Mouse (Mus musculus): Measurements from ENCODE around the gene Casp8. TPM values are rescaled to one million over a fixed set of nuclear protein-coding genes. Genes with fewer than 3 reads are reported as not detected.
A peak's percentile ranks its signal among the peaks of the same experiment; 100 is the strongest.
"Not testable (repeated sequence)": the region's sequence is repeated elsewhere in the genome, so short reads cannot be mapped to it uniquely, and the experiment has no call there.

Casp8 gene
- 2.5 and 4.6 TPM in 2 replicates for polyA plus RNA-seq (2014; fragmentation: Nextera tagmentation; extraction: Ambion mirVana)

GRCm38 (mm10) chr1:58795291-58796058 is at the start of gene Casp8:
Gene Casp8, plus strand, starts transcription at chr1:58795374.
- Histone ChIP-seq H3K9ac (replicated peaks; ENCODE audit: low read length) (peak within 1 kb of the TSS; percentile 39), H3K4me2 (ENCODE audit: low read length) (peak within 1 kb of the TSS; percentile 76), H3K27ac (replicated peaks; ENCODE audit: low read depth, low read length) (no peak within 1 kb of the TSS), H3K4me3 (replicated peaks; ENCODE audit: low read depth, low read length) (peak within 1 kb of the TSS; percentile 41), H3K9me3 (ENCODE audit: control insufficient read depth, low read length) (no peaks in the 10 kb centered on the region), H3K4me1 (ENCODE audit: control insufficient read depth, insufficient read depth, low read length) (no peaks in the 10 kb centered on the region), H3K36me3 (ENCODE audit: control insufficient read depth, insufficient read depth, low read length) (no peaks in the 10 kb centered on the region), H3K27me3 (ENCODE audit: control insufficient read depth, insufficient read depth, low read length) (no peaks in the 10 kb centered on the region)
- DNase-seq (peak; percentile 42), ATAC-seq (ENCODE audit: low FRiP score, low TSS enrichment) (no peak)
- WGBS, result 2% methylated on average over 42 of the region's 42 CpGs

GRCm38 (mm10) chr1:58746880-58747279 is 48.3 kb upstream of the Casp8 start:
- no peak for ATAC-seq (ENCODE audit: low FRiP score, low TSS enrichment)

GRCm38 (mm10) chr1:58759451-58759850 is 35.7 kb upstream of the Casp8 start:
- Histone ChIP-seq H3K4me2 (ENCODE audit: low read length) (no peak overlapping the region), H3K4me1 (ENCODE audit: control insufficient read depth, insufficient read depth, low read length) (no peaks in the 10 kb centered on the region), H3K9ac (replicated peaks; ENCODE audit: low read length) (no peak overlapping the region), H3K4me3 (replicated peaks; ENCODE audit: low read depth, low read length) (no peak overlapping the region), H3K9me3 (ENCODE audit: control insufficient read depth, low read length) (no peaks in the 10 kb centered on the region), H3K36me3 (ENCODE audit: control insufficient read depth, insufficient read depth, low read length) (no peaks in the 10 kb centered on the region), H3K27ac (replicated peaks; ENCODE audit: low read depth, low read length) (no peak overlapping the region), H3K27me3 (ENCODE audit: control insufficient read depth, insufficient read depth, low read length) (no peaks in the 10 kb centered on the region)
- ATAC-seq (ENCODE audit: low FRiP score, low TSS enrichment) (no peak), DNase-seq (no peak)
- 95% methylated on average over 3 of the region's 3 CpGs for WGBS

More at GRCm38 (mm10) chr1:58746880-58747279, 48.3 kb upstream of the Casp8 start:
- no peaks in the 10 kb centered on the region for H3K4me1 ChIP-seq (ENCODE audit: control insufficient read depth, insufficient read depth, low read length)
- 69% methylated on average over 9 of the region's 9 CpGs for WGBS
- H3K9ac ChIP-seq (replicated peaks; ENCODE audit: low read length), result no peak overlapping the region
- no peaks in the 10 kb centered on the region for H3K27me3 ChIP-seq (ENCODE audit: control insufficient read depth, insufficient read depth, low read length)
- no peak overlapping the region for H3K4me3 ChIP-seq (replicated peaks; ENCODE audit: low read depth, low read length)
- DNase-seq, result peak; percentile 70
- no peak overlapping the region for H3K27ac ChIP-seq (replicated peaks; ENCODE audit: low read depth, low read length)
- no peak overlapping the region for H3K4me2 ChIP-seq (ENCODE audit: low read length)
- no peaks in the 10 kb centered on the region for H3K9me3 ChIP-seq (ENCODE audit: control insufficient read depth, low read length)
- peaks cover 7% of the 10 kb centered on the region; the same call in 1 of the 2 replicates for H3K36me3 ChIP-seq (ENCODE audit: control insufficient read depth, insufficient read depth, low read length)

DNA sequence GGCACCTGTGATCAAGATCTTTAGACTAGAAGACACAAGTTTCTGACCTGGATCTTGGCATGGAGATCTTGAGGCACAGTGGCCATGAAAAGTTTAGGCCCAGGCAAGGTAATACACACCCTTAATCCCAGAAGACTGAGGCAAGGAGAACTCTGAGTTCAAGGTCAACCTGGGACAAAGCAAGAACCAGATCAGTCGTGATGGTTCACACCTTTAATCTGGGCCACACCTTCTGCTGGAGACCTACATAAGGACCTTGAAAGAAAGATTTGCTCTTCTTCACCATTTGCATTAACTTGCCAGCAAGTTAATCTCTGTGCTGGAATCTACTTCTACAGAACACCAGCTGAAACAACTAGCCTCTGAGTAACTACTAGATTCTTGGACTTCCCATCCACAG is 34.6 kb upstream of the Casp8 start:
- Histone ChIP-seq H3K27me3 (ENCODE audit: control insufficient read depth, insufficient read depth, low read length) (no peaks in the 10 kb centered on the region), H3K9me3 (ENCODE audit: control insufficient read depth, low read length) (no peaks in the 10 kb centered on the region), H3K9ac (replicated peaks; ENCODE audit: low read length) (no peak overlapping the region), H3K36me3 (ENCODE audit: control insufficient read depth, insufficient read depth, low read length) (no peaks in the 10 kb centered on the region), H3K27ac (replicated peaks; ENCODE audit: low read depth, low read length) (no peak overlapping the region), H3K4me1 (ENCODE audit: control insufficient read depth, insufficient read depth, low read length) (no peaks in the 10 kb centered on the region), H3K4me3 (replicated peaks; ENCODE audit: low read depth, low read length) (no peak overlapping the region), H3K4me2 (ENCODE audit: low read length) (no peak overlapping the region)
- WGBS, result 86% methylated on average over 1 of the region's 1 CpGs
- DNase-seq, result no peak
- no peak for ATAC-seq (ENCODE audit: low FRiP score, low TSS enrichment)

- WGBS, result 50% methylated on average over 5 of the region's 5 CpGs
- not testable (repeated sequence) for H3K4me3 ChIP-seq (replicated peaks; ENCODE audit: low read depth, low read length); H3K27ac ChIP-seq (replicated peaks; ENCODE audit: low read depth, low read length); ATAC-seq (ENCODE audit: low FRiP score, low TSS enrichment); H3K9me3 ChIP-seq (ENCODE audit: control insufficient read depth, low read length); H3K4me2 ChIP-seq (ENCODE audit: low read length); H3K36me3 ChIP-seq (ENCODE audit: control insufficient read depth, insufficient read depth, low read length); H3K27me3 ChIP-seq (ENCODE audit: control insufficient read depth, insufficient read depth, low read length); H3K4me1 ChIP-seq (ENCODE audit: control insufficient read depth, insufficient read depth, low read length); DNase-seq; H3K9ac ChIP-seq (replicated peaks; ENCODE audit: low read length)
Measured at GRCm38 (mm10) chr1:58761391-58762275, 33.5 kb upstream of the Casp8 start.

- no peak overlapping the region for H3K27ac ChIP-seq (replicated peaks; ENCODE audit: low read depth, low read length)
- ATAC-seq (ENCODE audit: low FRiP score, low TSS enrichment), result no peak
- 78% methylated on average over 5 of the region's 5 CpGs for WGBS
- H3K27me3 ChIP-seq (ENCODE audit: control insufficient read depth, insufficient read depth, low read length), result no peaks in the 10 kb centered on the region
- no peak overlapping the region for H3K4me2 ChIP-seq (ENCODE audit: low read length)
- no peaks in the 10 kb centered on the region for H3K4me1 ChIP-seq (ENCODE audit: control insufficient read depth, insufficient read depth, low read length)
- no peaks in the 10 kb centered on the region for H3K36me3 ChIP-seq (ENCODE audit: control insufficient read depth, insufficient read depth, low read length)
- no peak for DNase-seq
- no peak overlapping the region for H3K4me3 ChIP-seq (replicated peaks; ENCODE audit: low read depth, low read length)
- H3K9ac ChIP-seq (replicated peaks; ENCODE audit: low read length), result no peak overlapping the region
- H3K9me3 ChIP-seq (ENCODE audit: control insufficient read depth, low read length), result no peaks in the 10 kb centered on the region
Measured at GRCm38 (mm10) chr1:58762576-58762975, 32.6 kb upstream of the Casp8 start.

GRCm38 (mm10) chr1:58766446-58766845 is 28.7 kb upstream of the Casp8 start:
- H3K9ac ChIP-seq (replicated peaks; ENCODE audit: low read length); H3K27ac ChIP-seq (replicated peaks; ENCODE audit: low read depth, low read length); H3K4me1 ChIP-seq (ENCODE audit: control insufficient read depth, insufficient read depth, low read length); H3K36me3 ChIP-seq (ENCODE audit: control insufficient read depth, insufficient read depth, low read length); ATAC-seq (ENCODE audit: low FRiP score, low TSS enrichment); H3K4me2 ChIP-seq (ENCODE audit: low read length); H3K4me3 ChIP-seq (replicated peaks; ENCODE audit: low read depth, low read length); H3K27me3 ChIP-seq (ENCODE audit: control insufficient read depth, insufficient read depth, low read length); H3K9me3 ChIP-seq (ENCODE audit: control insufficient read depth, low read length); DNase-seq: not testable (repeated sequence)
- 68% methylated on average over 4 of the region's 4 CpGs for WGBS

DNA sequence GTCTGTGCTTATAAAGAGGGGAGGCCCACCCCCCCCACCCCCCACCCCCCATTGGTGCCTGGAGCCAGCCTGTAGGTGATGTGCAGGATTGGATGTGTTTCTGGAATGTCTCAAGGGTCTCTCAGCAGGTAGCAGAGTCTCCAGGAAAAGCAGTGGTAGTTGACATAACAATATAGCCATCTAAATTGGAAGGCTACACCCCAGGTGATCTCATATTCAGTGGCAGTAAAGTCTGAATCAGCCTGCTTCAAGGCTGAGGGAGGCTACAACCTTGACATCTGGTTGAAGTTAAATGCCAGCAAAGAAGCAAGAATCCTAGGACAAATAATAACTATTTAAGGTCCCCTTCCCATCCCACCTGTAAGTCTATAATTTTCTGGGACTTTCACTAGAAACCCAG is 26.0 kb upstream of the Casp8 start:
- no peak for DNase-seq

More for the DNA sequence above, 26.0 kb upstream of the Casp8 start:
- Histone ChIP-seq H3K4me2 (ENCODE audit: low read length) (no peak overlapping the region), H3K27ac (replicated peaks; ENCODE audit: low read depth, low read length) (no peak overlapping the region), H3K9me3 (ENCODE audit: control insufficient read depth, low read length) (no peaks in the 10 kb centered on the region), H3K36me3 (ENCODE audit: control insufficient read depth, insufficient read depth, low read length) (no peaks in the 10 kb centered on the region), H3K9ac (replicated peaks; ENCODE audit: low read length) (no peak overlapping the region), H3K4me1 (ENCODE audit: control insufficient read depth, insufficient read depth, low read length) (no peaks in the 10 kb centered on the region), H3K4me3 (replicated peaks; ENCODE audit: low read depth, low read length) (no peak overlapping the region), H3K27me3 (ENCODE audit: control insufficient read depth, insufficient read depth, low read length) (no peaks in the 10 kb centered on the region)
- no peak for ATAC-seq (ENCODE audit: low FRiP score, low TSS enrichment)
